Mouse (Mus musculus) stomach, postnatal 0 days (tissue): ENCODE data around the gene Hnrnpl. TPM values are rescaled to one million over a fixed set of nuclear protein-coding genes. Genes with fewer than 3 reads are reported as not detected.

ENCODE experiments used
- ATAC-seq: fragments of 200-750 bp; cut with Nextera tagmentation; 2 replicates; pipeline ENCODE4 v1.8.0; 2017; ENCODE audit not compliant: low FRiP score, low TSS enrichment
- DNase-seq: peaks from one replicate; pipeline ENCODE4 v3.0.0-alpha.2; 2016; ENCODE audit warnings: low spot score
- H3K27ac ChIP-seq: fragments of 300-500 bp; sonication (generic); replicated peaks from 2 replicates; pipeline ENCODE4 v1.5.1; 2014; ENCODE audit warnings: mild to moderate bottlenecking, control low read depth
- H3K27me3 ChIP-seq: fragments of 300-500 bp; sonication (generic); 2 replicates; pipeline ENCODE4 v1.6.1; 2014; ENCODE audit warnings: low read length; ENCODE audit not compliant: control insufficient read depth, insufficient read depth
- H3K36me3 ChIP-seq: fragments of 300-500 bp; sonication (generic); 2 replicates; pipeline ENCODE4 v1.6.1; 2014; ENCODE audit warnings: low read length, mixed read lengths; ENCODE audit not compliant: control insufficient read depth, insufficient read depth
- H3K4me1 ChIP-seq: fragments of 300-500 bp; sonication (generic); replicated peaks from 2 replicates; pipeline ENCODE4 v1.6.1; 2014; ENCODE audit warnings: antibody characterized with exemption; ENCODE audit not compliant: control insufficient read depth, insufficient read depth
- H3K4me2 ChIP-seq: fragments of 300-500 bp; sonication (generic); replicated peaks from 2 replicates; pipeline ENCODE4 v1.6.1; 2014; ENCODE audit warnings: low read depth, mild to moderate bottlenecking, control low read depth, moderate library complexity
- H3K4me3 ChIP-seq: fragments of 300-500 bp; sonication (generic); 2 replicates; pipeline ENCODE4 v1.5.1; 2014; ENCODE audit warnings: low read depth, low read length, control low read depth
- H3K9ac ChIP-seq: fragments of 300-500 bp; sonication (generic); 2 replicates; pipeline ENCODE4 v1.6.1; 2014; ENCODE audit warnings: mild to moderate bottlenecking, low read length, control low read depth, mixed read lengths
- H3K9me3 ChIP-seq: fragments of 300-500 bp; sonication (generic); 2 replicates; pipeline ENCODE4 v1.6.1; 2016; ENCODE audit warnings: low read length; ENCODE audit not compliant: control insufficient read depth
- CTCF ChIP-seq: IDR thresholded peaks from 2 replicates; pipeline ENCODE4 v1.5.1; 2016; ENCODE audit warnings: antibody characterized with exemption, low read depth, mild to moderate bottlenecking, moderate library complexity
- EP300 ChIP-seq: optimal IDR thresholded peaks from 2 replicates; pipeline ENCODE3; 2016; ENCODE audit warnings: antibody characterized with exemption
- WGBS: fragments of 180-500 bp; shearing (Covaris S2); extraction: QIAGEN DNeasy Blood & Tissue Kit; methylation state at CpG from one replicate; pipeline ENCODE4 v1.1.7; 2014; 5-methylcytosine and 5-hydroxymethylcytosine counted together
- polyA plus RNA-seq: library from polyadenylated mRNA; unstranded; fragments of >200 nt; fragmentation: Nextera tagmentation; extraction: Ambion mirVana; gene quantifications from 2 replicates; pipeline ENCODE4 v1.2.1, GENCODE M21; 2015

Hnrnpl gene
- polyA plus RNA-seq, 1 experiment from 2014 or later: 156 TPM

- Histone ChIP-seq H3K27me3 (no peaks in the 10 kb centered on the region), H3K9me3 (no peaks in the 10 kb centered on the region), H3K4me3 (no peak overlapping the region), H3K4me1 (peaks cover 12% of the 10 kb centered on the region), H3K27ac (no peak overlapping the region), H3K4me2 (no peak overlapping the region), H3K36me3 (no peaks in the 10 kb centered on the region), H3K9ac (no peak overlapping the region)
- no peak for ATAC-seq
- no peak for DNase-seq
- WGBS: 94% methylated on average over 9 of the region's 9 CpGs
- TF ChIP-seq CTCF: no peak
- TF ChIP-seq EP300: no peak
Measured at GRCm38 (mm10) chr7:28799994-28800393, 8.3 kb upstream of the Hnrnpl start.

DNA sequence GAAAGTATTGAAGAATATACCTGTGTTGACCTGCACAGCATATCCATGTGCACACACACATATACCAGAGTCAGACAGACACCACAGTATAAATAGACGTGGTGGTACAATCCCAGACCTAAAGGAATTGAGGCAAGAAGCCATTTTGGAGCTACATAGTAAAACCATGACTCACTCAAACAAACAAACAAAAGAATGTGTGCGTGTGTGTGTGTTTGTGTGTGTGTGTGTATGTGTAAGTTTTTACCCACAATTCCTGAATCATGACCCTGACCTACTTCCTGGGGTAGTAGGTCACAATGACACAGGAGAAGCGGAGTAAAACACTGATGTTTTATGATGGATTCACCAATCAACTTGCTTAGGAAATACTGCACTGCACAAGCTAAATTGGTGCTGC, 6.9 kb upstream of the Hnrnpl start:
- Histone ChIP-seq H3K4me2 (no peak overlapping the region), H3K4me1 (peaks cover 12% of the 10 kb centered on the region), H3K9me3 (no peaks in the 10 kb centered on the region), H3K27ac (peak overlapping the region; percentile 98), H3K9ac (no peak overlapping the region), H3K36me3 (no peaks in the 10 kb centered on the region), H3K4me3 (no peak overlapping the region), H3K27me3 (no peaks in the 10 kb centered on the region)
- WGBS: 37% methylated on average over 3 of the region's 3 CpGs
- no peak for TF ChIP-seq EP300
- TF ChIP-seq CTCF: no peak
- no peak for ATAC-seq
- DNase-seq: no peak

- WGBS: 14% methylated on average over 10 of the region's 10 CpGs
- ATAC-seq (peak; percentile 84), DNase-seq (peak; percentile 91)
- no peak overlapping the region for H3K4me3 ChIP-seq
- H3K27ac ChIP-seq: peak overlapping the region; percentile 98
- no peaks in the 10 kb centered on the region for H3K27me3 ChIP-seq
- no peaks in the 10 kb centered on the region for H3K9me3 ChIP-seq
- TF ChIP-seq EP300 (peak; percentile 67), CTCF (peak; percentile 62)
- peak overlapping the region; percentile 21; the same call in 1 of the 2 replicates for H3K4me2 ChIP-seq
- no peaks in the 10 kb centered on the region for H3K36me3 ChIP-seq
- no peak overlapping the region for H3K9ac ChIP-seq
- peaks cover 12% of the 10 kb centered on the region for H3K4me1 ChIP-seq
Measured at GRCm38 (mm10) chr7:28801901-28802670, 6.3 kb upstream of the Hnrnpl start.

DNA sequence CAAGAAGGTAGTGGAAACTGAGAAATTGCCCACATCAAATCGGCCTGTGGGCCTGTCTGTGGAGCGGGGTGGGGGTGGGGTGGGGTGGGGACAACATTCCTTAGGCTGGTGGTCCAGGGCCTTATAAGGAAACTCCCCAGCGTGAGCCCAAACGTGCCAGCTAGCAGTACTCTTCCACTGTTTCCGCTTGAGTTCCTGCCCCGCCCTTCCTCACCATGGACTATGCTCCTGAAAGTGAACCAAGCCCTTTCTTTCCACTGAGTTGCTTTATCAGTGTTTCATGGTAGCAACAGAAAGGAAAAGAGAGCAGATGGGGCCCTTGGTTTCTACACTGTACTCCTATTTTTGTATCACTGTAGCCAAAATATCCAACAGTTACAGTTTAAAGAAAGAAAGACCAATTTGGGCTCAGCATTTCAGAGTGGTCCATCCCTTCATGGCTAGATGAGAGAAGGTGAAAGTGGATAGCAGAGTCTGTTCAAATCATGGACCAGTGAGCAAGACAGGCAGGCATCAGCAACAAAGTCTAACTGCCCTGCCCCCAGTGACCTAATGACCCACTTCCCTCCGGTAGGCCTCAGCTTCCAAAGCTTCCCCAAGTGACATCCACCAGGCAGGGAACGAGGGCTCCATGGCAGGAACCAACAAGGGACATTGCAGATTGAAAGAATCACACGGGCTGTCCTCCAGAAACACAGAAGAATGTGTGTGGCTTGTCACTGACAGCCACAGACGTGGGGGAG, 5.3 kb upstream of the Hnrnpl start:
- no peak overlapping the region for H3K4me3 ChIP-seq
- H3K27me3 ChIP-seq: no peaks in the 10 kb centered on the region
- no peaks in the 10 kb centered on the region for H3K9me3 ChIP-seq
- ATAC-seq (peak; percentile 75), DNase-seq (peak; percentile 81)
- H3K36me3 ChIP-seq: no peaks in the 10 kb centered on the region
- H3K4me2 ChIP-seq: peak overlapping the region; percentile 21
- H3K4me1 ChIP-seq: peaks cover 16% of the 10 kb centered on the region
- H3K27ac ChIP-seq: peak overlapping the region; percentile 98
- peak overlapping the region; percentile 41; the same call in 1 of the 2 replicates for H3K9ac ChIP-seq
- no peak for TF ChIP-seq EP300
- TF ChIP-seq CTCF: no peak
- 12% methylated on average over 10 of the region's 10 CpGs for WGBS

GRCm38 (mm10) chr7:28803756-28804155, 4.6 kb upstream of the Hnrnpl start:
- Histone ChIP-seq H3K4me3 (no peak overlapping the region), H3K36me3 (no peaks in the 10 kb centered on the region), H3K4me2 (no peak overlapping the region), H3K27me3 (no peaks in the 10 kb centered on the region), H3K27ac (peak overlapping the region; percentile 98), H3K4me1 (peaks cover 18% of the 10 kb centered on the region), H3K9ac (no peak overlapping the region), H3K9me3 (no peaks in the 10 kb centered on the region)
- WGBS: 31% methylated on average over 4 of the region's 4 CpGs
- ATAC-seq: no peak
- DNase-seq: no peak
- TF ChIP-seq EP300 (no peak), CTCF (no peak)

GRCm38 (mm10) chr7:28806869-28807268, 1.5 kb upstream of the Hnrnpl start:
- Histone ChIP-seq H3K9ac (no peak overlapping the region), H3K9me3 (no peaks in the 10 kb centered on the region), H3K27me3 (no peaks in the 10 kb centered on the region), H3K36me3 (no peaks in the 10 kb centered on the region), H3K4me1 (peaks cover 18% of the 10 kb centered on the region), H3K27ac (peak overlapping the region; percentile 30; the same call in 1 of the 2 replicates), H3K4me3 (no peak overlapping the region), H3K4me2 (no peak overlapping the region)
- DNase-seq: peak; percentile 58
- ATAC-seq: no peak
- WGBS: 80% methylated on average over 4 of the region's 4 CpGs
- peak; percentile 49 for TF ChIP-seq CTCF
- TF ChIP-seq EP300: no peak
